Mouse (Mus musculus): ENCODE data around the gene Cbx7.

DNA sequence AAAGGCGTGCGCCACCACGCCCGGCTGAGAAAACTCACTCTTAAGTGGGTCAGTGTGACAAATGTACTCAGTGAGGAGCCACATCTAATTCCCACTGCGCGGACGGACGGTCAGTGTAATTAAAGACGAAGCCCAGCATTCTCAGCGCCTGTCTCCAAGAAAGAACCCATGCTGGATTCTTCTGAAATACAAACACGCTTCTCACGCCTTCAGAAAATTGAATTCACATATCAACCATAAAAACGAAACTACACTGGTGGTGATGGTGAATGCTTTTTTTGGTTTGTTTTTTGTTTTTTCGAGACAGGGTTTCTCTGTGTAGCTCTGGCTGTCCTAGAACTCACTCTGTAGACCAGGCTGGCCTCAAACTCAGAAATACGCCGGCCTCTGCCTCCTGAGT is 31.0 kb downstream of the Cbx7 start:
- no peak for TF ChIP-seq CTCF (IDR thresholded peaks at IDR 0.05; ENCODE audit: extremely low read depth, insufficient read depth, insufficient read length, insufficient replicate concordance)
- no peak for TF ChIP-seq POLR2A (IDR thresholded peaks at IDR 0.05; ENCODE audit: low read depth, low read length)

All from spleen, adult 2 months (tissue).